Mouse (Mus musculus): ENCODE results near the gene Zfp871. TPM values are rescaled to one million over a fixed set of nuclear protein-coding genes. Genes with fewer than 3 reads are reported as not detected.
"Not testable (repeated sequence)": the region's sequence is repeated elsewhere in the genome, so short reads cannot be mapped to it uniquely, and the experiment has no call there.

Zfp871 gene
- polyA plus RNA-seq, 1 experiment from 2014 or later, result 44.6 TPM

DNA sequence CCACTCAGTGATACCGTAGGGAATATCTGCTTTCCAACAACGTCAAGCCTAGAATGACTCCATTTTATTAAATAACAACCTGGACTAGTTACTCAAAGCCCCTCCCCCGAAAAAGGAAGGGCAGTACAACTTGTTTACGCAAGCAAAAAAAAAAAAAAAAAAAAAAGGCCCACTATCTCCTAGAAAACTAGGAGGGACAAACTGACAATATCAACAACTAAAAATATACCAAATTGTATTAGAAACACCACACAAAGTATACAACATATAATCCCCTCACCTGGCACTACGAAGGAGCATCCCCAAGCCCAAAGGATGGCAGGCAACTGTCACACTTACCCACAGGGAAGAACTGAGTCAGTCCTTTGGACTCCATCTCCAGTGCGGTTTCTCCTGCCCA lies 1.1 kb downstream of the Zfp871 start:
- H3K4me1 ChIP-seq (replicated peaks), result peaks cover 28% of the 10 kb centered on the region
- peak overlapping the region; percentile 97 for H3K9ac ChIP-seq (replicated peaks)
- peaks cover 24% of the 10 kb centered on the region for H3K36me3 ChIP-seq
- 79% methylated on average over 6 of the region's 6 CpGs for WGBS
- no peak for ATAC-seq
- peak overlapping the region; percentile 92 for H3K4me3 ChIP-seq (replicated peaks)
- no peaks in the 10 kb centered on the region for H3K9me3 ChIP-seq
- peak overlapping the region; percentile 73 for H3K4me2 ChIP-seq (replicated peaks)
- H3K27ac ChIP-seq, result no peak overlapping the region
- H3K27me3 ChIP-seq, result no peaks in the 10 kb centered on the region

DNA sequence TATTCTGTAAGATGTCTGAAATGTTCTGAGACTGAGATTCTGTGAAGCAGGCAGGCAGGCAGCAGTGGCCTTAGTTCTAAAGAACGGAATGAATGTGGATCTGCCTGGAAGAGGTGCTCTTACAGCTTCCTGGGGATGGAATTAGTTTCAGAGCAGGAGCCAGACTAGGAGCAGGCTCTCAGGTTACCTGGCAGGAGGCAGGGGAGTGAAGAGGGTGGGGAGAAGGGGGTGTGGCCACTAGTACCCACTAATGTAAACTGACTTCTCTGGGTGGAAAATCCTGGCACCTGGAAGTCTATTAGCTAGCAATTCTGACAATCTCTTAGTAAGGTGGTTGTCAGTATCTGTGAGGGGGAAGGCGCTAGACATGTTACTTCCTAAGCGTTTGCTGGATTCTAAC lies 2.4 kb downstream of the Zfp871 start:
- Histone ChIP-seq H3K27ac (no peak overlapping the region), H3K4me2 (replicated peaks) (peak overlapping the region; percentile 34; the same call in 1 of the 2 replicates), H3K36me3 (peaks cover 24% of the 10 kb centered on the region), H3K9ac (replicated peaks) (peak overlapping the region; percentile 48; the same call in 1 of the 2 replicates), H3K9me3 (no peaks in the 10 kb centered on the region), H3K27me3 (no peaks in the 10 kb centered on the region), H3K4me1 (replicated peaks) (peaks cover 28% of the 10 kb centered on the region), H3K4me3 (replicated peaks) (peak overlapping the region; percentile 11)
- 90% methylated on average over 3 of the region's 3 CpGs for WGBS
- no peak for ATAC-seq

DNA sequence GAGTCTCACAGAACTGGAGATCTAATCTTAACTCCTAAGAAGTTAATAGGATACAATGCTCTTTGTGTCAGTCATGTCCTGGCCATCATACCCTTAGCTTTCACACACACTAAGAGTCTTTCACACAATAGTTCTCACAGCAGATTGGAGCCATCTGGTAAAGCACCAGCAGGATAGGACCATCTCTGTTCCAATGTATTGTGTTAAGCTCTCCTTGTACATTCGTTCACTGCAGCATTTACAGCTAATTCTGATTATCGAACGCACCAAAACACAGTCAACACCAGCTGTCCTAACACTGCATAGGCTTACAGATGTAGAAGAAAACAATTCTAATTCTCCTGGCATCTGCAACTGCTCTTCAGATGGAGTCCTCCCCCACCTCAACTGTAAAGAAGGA lies 10.5 kb downstream of the Zfp871 start:
- H3K9ac ChIP-seq (replicated peaks), result no peak overlapping the region
- 98% methylated on average over 3 of the region's 3 CpGs for WGBS
- H3K27ac ChIP-seq, result no peak overlapping the region
- H3K4me2 ChIP-seq (replicated peaks), result no peak overlapping the region
- no peaks in the 10 kb centered on the region for H3K4me1 ChIP-seq (replicated peaks)
- H3K4me3 ChIP-seq (replicated peaks), result no peak overlapping the region
- no peaks in the 10 kb centered on the region for H3K27me3 ChIP-seq
- no peak for ATAC-seq
- H3K36me3 ChIP-seq, result peaks cover 69% of the 10 kb centered on the region
- H3K9me3 ChIP-seq, result no peaks in the 10 kb centered on the region

DNA sequence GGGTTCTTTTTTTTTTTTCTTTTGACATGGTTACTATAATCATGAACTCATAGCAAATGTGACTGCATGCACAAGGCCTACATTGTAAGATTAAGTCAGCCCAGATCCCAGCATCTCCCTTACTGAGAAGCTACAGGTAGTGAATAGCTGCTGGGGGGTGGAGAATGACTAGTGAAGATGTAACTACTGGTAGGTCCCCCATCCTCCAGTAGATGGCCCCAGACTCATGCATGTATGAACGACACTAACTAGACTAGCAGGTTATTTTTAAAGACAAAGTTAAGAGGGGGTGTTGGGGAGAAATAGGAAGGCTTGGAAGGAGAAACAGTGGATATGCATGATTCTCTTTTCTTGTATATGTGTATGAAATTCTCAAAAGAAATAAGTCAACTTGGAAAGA lies 16.9 kb downstream of the Zfp871 start:
- WGBS, result 89% methylated on average over 1 of the region's 1 CpGs
- Histone ChIP-seq H3K9ac (replicated peaks) (no peak overlapping the region), H3K27ac (no peak overlapping the region), H3K9me3 (no peaks in the 10 kb centered on the region), H3K27me3 (no peaks in the 10 kb centered on the region), H3K4me1 (replicated peaks) (0 out of 2 replicates have a peak, but pooled peaks cover 4% of the 10 kb centered on the region), H3K36me3 (peaks cover 85% of the 10 kb centered on the region), H3K4me2 (replicated peaks) (no peak overlapping the region), H3K4me3 (replicated peaks) (no peak overlapping the region)
- ATAC-seq, result no peak

DNA sequence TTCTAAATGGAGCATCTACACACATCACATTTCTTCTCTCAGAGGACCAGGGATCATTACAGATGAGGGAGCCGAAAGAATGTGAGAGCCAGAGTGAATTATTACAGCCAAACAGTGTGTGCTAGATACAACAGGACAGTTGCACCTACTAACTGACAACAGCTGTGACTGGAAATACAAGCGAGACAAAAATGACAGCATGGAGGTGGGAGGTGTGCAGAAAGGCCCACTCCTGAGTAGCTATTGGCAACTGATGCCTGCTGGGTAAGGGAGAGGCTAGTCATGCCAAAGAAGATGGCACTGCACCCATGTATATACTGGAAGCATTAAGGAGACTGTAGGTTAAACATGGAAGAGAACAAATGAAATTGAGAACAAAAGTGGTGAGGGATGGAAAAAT lies 21.7 kb downstream of the Zfp871 start:
- ATAC-seq, result no peak
- Histone ChIP-seq H3K9me3 (no peaks in the 10 kb centered on the region), H3K27ac (no peak overlapping the region), H3K9ac (replicated peaks) (no peak overlapping the region), H3K4me1 (replicated peaks) (no peaks in the 10 kb centered on the region), H3K4me2 (replicated peaks) (no peak overlapping the region), H3K27me3 (no peaks in the 10 kb centered on the region), H3K4me3 (replicated peaks) (no peak overlapping the region), H3K36me3 (peaks cover 69% of the 10 kb centered on the region)
- WGBS, result 98% methylated on average over 2 of the region's 2 CpGs

DNA sequence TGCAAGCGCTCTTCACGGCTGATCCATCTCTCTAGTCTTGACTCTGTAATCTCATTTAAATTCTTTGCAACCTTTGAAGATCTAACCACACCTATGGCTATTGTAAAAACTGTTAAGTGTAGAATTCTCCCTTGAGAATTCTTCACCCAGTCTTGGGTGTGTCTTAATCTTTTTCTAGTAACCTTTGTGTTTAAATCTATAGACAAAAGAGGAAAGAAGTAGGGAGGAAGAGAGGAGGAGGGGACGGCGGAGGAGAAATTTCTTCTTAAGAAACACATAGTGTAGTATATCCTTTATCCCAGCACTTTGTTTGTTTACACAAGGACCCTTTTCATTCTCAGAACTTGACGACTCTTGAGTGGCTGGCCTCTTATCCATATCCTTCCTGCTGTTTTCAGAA lies 30.8 kb downstream of the Zfp871 start:
- no peak overlapping the region for H3K27ac ChIP-seq
- H3K4me2 ChIP-seq (replicated peaks), result no peak overlapping the region
- 68% methylated on average over 5 of the region's 5 CpGs for WGBS
- ATAC-seq, result no peak
- H3K9me3 ChIP-seq, result no peaks in the 10 kb centered on the region
- no peaks in the 10 kb centered on the region for H3K36me3 ChIP-seq
- no peaks in the 10 kb centered on the region for H3K27me3 ChIP-seq
- no peak overlapping the region for H3K9ac ChIP-seq (replicated peaks)
- H3K4me1 ChIP-seq (replicated peaks), result peaks cover 5% of the 10 kb centered on the region; the same call in 1 of the 2 replicates
- H3K4me3 ChIP-seq (replicated peaks), result no peak overlapping the region

DNA sequence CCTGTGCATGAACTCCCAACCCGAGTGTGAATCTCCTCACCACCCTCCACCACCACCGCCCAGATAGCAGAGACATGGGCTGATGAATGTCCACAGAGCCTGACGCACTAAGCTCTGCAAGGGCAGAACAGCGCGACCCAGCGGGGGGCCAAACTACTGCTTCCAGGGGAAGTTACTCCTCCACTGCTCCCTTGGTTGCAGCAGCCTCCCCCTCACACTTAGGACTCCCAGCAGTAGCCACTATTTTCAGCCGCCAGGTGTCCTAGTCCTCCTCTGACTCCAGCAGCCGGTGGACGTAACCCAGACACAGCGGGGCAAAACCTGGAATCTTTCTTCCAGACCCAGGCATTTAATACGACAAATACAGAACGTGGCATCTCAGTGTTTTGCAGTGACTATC lies 34.5 kb downstream of the Zfp871 start:
- no peak overlapping the region for H3K9ac ChIP-seq (replicated peaks)
- peaks cover 5% of the 10 kb centered on the region; the same call in 1 of the 2 replicates for H3K4me1 ChIP-seq (replicated peaks)
- 0 out of 2 replicates have a peak, but pooled peaks have one; percentile 24 for ATAC-seq
- no peak overlapping the region for H3K4me3 ChIP-seq (replicated peaks)
- H3K4me2 ChIP-seq (replicated peaks), result peak overlapping the region; percentile 11; the same call in 1 of the 2 replicates
- no peak overlapping the region for H3K27ac ChIP-seq
- H3K27me3 ChIP-seq, result no peaks in the 10 kb centered on the region
- no peaks in the 10 kb centered on the region for H3K9me3 ChIP-seq
- no peaks in the 10 kb centered on the region for H3K36me3 ChIP-seq
- 11% methylated on average over 12 of the region's 12 CpGs for WGBS

DNA sequence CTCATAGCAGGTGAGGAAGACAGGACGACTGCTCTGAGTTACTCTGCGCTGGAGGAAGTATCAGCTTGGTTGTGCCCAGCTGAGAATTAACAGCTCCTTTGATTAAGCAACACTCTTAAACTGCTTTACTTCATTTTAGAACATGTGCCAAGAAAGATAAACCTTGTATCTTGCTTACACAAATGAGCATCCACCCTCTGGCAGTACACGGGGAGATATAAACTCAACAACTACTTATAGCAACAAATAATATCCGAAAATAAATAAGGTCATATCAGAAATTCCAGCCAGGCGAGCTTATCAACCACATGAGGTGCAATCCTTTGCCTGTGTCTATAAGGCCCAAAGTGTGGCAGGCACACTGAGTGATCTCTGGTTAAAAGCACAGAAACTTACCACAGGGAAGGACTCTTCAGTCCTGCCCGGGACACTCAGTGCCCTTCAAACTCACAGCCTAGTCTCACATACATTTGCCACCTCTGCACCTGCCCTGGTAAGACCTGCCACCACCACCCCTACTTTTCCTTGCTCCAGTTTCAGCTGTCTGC lies 35.2 kb downstream of the Zfp871 start:
- Histone ChIP-seq H3K36me3 (no peaks in the 10 kb centered on the region), H3K27me3 (no peaks in the 10 kb centered on the region), H3K9ac (replicated peaks) (no peak overlapping the region), H3K4me1 (replicated peaks) (peaks cover 5% of the 10 kb centered on the region; the same call in 1 of the 2 replicates), H3K4me2 (replicated peaks) (no peak overlapping the region), H3K27ac (no peak overlapping the region), H3K9me3 (no peaks in the 10 kb centered on the region), H3K4me3 (replicated peaks) (no peak overlapping the region)
- 77% methylated on average over 6 of the region's 6 CpGs for WGBS
- ATAC-seq, result no peak

DNA sequence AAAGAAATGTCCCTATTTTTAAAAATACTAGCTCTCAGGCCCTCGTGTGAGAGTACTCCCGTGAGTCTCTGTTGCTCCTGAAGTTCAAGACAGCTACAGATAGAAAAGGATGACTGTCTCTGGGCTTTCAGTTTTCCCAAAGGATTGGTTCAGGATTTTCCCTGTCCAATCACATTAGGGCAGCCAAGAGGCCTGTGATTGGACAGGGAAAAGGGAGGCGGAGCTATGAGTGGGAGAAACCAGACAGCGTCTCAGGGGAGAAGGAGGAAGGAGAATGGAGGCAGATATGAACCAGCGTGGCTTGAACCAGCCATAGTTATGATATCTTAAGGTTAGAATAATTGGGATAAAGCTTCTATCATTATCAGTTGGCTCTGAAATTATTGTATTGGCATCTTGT lies 37.5 kb downstream of the Zfp871 start:
- Histone ChIP-seq H3K9ac (replicated peaks) (no peak overlapping the region), H3K27me3 (no peaks in the 10 kb centered on the region), H3K4me3 (replicated peaks) (no peak overlapping the region), H3K4me2 (replicated peaks) (no peak overlapping the region), H3K36me3 (no peaks in the 10 kb centered on the region), H3K9me3 (no peaks in the 10 kb centered on the region), H3K4me1 (replicated peaks) (peaks cover 5% of the 10 kb centered on the region; the same call in 1 of the 2 replicates), H3K27ac (no peak overlapping the region)
- no peak for ATAC-seq
- WGBS, result 45% methylated on average over 5 of the region's 5 CpGs

DNA sequence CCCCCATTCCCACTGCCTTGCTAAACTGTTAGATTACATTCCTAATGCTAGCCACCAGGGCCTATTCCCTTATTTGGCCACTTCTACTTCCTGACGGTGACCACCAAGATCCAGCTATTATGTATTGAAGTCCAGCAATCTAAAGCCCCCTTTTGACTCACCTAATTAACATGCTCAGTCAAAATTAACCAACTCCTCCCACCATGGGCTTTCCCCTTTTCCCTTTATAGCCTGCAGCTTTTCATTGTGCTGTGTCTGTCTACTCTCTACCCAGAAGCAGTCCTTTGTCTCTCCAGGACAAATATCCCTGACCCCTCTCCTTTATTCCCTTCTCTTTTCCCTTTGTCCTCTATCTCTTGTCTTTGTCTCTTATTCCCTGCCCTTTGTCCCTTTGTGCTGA lies 47.0 kb downstream of the Zfp871 start:
- Histone ChIP-seq H3K4me2 (replicated peaks) (no peak overlapping the region), H3K4me1 (replicated peaks) (peaks cover 4% of the 10 kb centered on the region; the same call in 1 of the 2 replicates)
- WGBS, result 0% methylated on average over 1 of the region's 1 CpGs

DNA sequence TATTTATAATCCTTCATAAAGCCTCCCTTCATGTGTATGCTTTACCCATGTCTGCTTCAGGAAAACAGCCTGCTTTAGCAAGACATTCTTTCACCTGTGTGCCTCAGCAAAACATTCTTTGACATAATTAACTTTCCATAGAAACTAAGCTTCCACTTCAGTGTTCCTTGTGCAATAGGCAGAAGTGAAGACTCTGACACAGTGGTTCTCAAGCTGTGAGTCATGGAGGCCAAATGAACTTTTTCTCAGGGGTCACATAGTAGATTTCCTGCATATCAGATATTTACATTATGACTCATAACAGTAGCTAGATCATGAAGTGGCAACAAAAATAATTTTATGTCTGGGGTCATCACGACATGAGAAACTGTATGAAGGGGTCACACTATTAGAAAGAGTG lies 49.7 kb downstream of the Zfp871 start:
- peaks cover 4% of the 10 kb centered on the region; the same call in 1 of the 2 replicates for H3K4me1 ChIP-seq (replicated peaks)
- H3K4me3 ChIP-seq (replicated peaks), result no peak overlapping the region
- H3K27ac ChIP-seq, result no peak overlapping the region
- ATAC-seq, result no peak
- H3K27me3 ChIP-seq, result no peaks in the 10 kb centered on the region
- H3K4me2 ChIP-seq (replicated peaks), result no peak overlapping the region
- 93% methylated on average over 1 of the region's 1 CpGs for WGBS
- H3K36me3 ChIP-seq, result no peaks in the 10 kb centered on the region
- no peak overlapping the region for H3K9ac ChIP-seq (replicated peaks)
- no peaks in the 10 kb centered on the region for H3K9me3 ChIP-seq

More for the DNA sequence above, 47.0 kb downstream of the Zfp871 start:
- Histone ChIP-seq H3K27ac (no peak overlapping the region), H3K36me3 (no peaks in the 10 kb centered on the region), H3K27me3 (no peaks in the 10 kb centered on the region), H3K9me3 (no peaks in the 10 kb centered on the region), H3K4me3 (replicated peaks) (no peak overlapping the region), H3K9ac (replicated peaks) (no peak overlapping the region)
- ATAC-seq, result no peak

DNA sequence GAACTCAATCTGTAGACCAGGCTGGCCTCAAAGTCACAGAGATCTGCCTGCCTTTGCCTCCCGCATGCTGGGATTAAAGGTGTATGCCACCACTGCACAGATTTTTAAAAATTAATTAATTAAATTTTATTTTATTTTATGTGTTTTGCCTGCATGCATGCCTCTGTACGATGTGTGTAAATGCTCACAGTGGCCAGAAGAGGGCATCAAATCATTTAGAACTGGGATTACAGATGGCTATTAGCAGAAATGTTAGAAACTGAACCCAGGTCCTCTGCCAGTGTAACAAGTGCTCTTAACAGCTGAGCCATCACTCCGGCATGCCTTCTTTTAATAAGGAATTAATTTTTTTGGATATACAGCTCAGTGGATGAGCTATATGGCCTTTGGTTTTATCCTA lies 59.1 kb downstream of the Zfp871 start:
- no peak for ATAC-seq
- Histone ChIP-seq H3K4me1 (replicated peaks) (no peaks in the 10 kb centered on the region), H3K27ac (no peak overlapping the region), H3K4me2 (replicated peaks) (no peak overlapping the region), H3K9me3 (peaks cover 6% of the 10 kb centered on the region; the same call in 1 of the 2 replicates), H3K36me3 (no peaks in the 10 kb centered on the region), H3K9ac (replicated peaks) (no peak overlapping the region), H3K27me3 (no peaks in the 10 kb centered on the region), H3K4me3 (replicated peaks) (no peak overlapping the region)
- 79% methylated on average over 3 of the region's 3 CpGs for WGBS

DNA sequence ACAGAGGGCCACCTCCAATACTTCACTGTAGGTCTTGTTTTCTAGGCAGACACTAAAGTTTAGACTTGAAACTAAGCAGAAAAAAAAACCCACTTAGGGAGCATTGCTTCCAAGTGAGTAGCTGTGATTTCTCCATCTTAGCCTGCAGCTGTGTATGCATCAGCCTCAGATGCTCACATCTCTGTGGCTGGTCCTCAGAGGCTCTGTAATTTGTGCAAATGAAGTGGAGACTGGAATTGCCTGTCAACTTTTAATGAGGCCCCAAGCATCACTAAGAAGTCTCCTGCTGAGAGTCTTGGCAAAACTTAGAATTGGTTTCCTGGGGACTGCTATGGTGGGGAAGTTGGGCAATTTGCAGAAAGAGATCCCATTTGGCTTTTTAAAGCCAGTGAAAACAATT lies 61.7 kb downstream of the Zfp871 start:
- H3K4me1 ChIP-seq (replicated peaks); ATAC-seq; H3K4me2 ChIP-seq (replicated peaks); H3K9me3 ChIP-seq; H3K4me3 ChIP-seq (replicated peaks); H3K36me3 ChIP-seq; H3K27ac ChIP-seq; H3K27me3 ChIP-seq; H3K9ac ChIP-seq (replicated peaks): not testable (repeated sequence)
